Mouse (Mus musculus): ENCODE data around the gene Eif4g1. TPM values are rescaled to one million over a fixed set of nuclear protein-coding genes. Genes with fewer than 3 reads are reported as not detected.

Gene Eif4g1
- polyA plus RNA-seq, 1 experiment from 2014 or later, result 177 TPM

GRCm38 (mm10) chr16:20726384-20726783, 58.3 kb downstream of the Eif4g1 start:
- Histone ChIP-seq H3K9ac (no peak overlapping the region), H3K4me2 (replicated peaks) (no peak overlapping the region), H3K4me1 (0 out of 2 replicates have a peak, but pooled peaks cover 4% of the 10 kb centered on the region), H3K4me3 (replicated peaks) (no peak overlapping the region), H3K36me3 (peaks cover 14% of the 10 kb centered on the region), H3K27me3 (no peaks in the 10 kb centered on the region), H3K27ac (replicated peaks) (no peak overlapping the region), H3K9me3 (replicated peaks) (no peaks in the 10 kb centered on the region)
- ATAC-seq (ENCODE audit: insufficient number of reproducible peaks, low FRiP score, low TSS enrichment, low read depth), result no peak
- WGBS, result 54% methylated on average over 1 of the region's 1 CpGs

GRCm38 (mm10) chr16:20730293-20730711, 62.2 kb downstream of the Eif4g1 start:
- Histone ChIP-seq H3K27me3 (peaks cover 17% of the 10 kb centered on the region), H3K36me3 (no peaks in the 10 kb centered on the region), H3K4me2 (replicated peaks) (no peak overlapping the region), H3K4me1 (peaks cover 28% of the 10 kb centered on the region), H3K9ac (no peak overlapping the region), H3K9me3 (replicated peaks) (no peaks in the 10 kb centered on the region), H3K4me3 (replicated peaks) (no peak overlapping the region), H3K27ac (replicated peaks) (no peak overlapping the region)
- no peak for ATAC-seq (ENCODE audit: insufficient number of reproducible peaks, low FRiP score, low TSS enrichment, low read depth)
- WGBS, result 41% methylated on average over 5 of the region's 5 CpGs

- Histone ChIP-seq H3K4me2 (replicated peaks) (0 out of 2 replicates have a peak overlapping the region, but pooled peaks have one; percentile 97), H3K9ac (no peak overlapping the region), H3K27ac (replicated peaks) (no peak overlapping the region), H3K4me3 (replicated peaks) (no peak overlapping the region), H3K4me1 (peaks cover 28% of the 10 kb centered on the region), H3K27me3 (peaks cover 27% of the 10 kb centered on the region), H3K9me3 (replicated peaks) (no peaks in the 10 kb centered on the region), H3K36me3 (0 out of 2 replicates have a peak, but pooled peaks cover 1% of the 10 kb centered on the region)
- WGBS, result 67% methylated on average over 5 of the region's 5 CpGs
- no peak for ATAC-seq (ENCODE audit: insufficient number of reproducible peaks, low FRiP score, low TSS enrichment, low read depth)
These were observed 63.6 kb downstream of the Eif4g1 start for GRCm38 (mm10) chr16:20731688-20732087.

- peak overlapping the region; percentile 70 for H3K4me3 ChIP-seq (replicated peaks)
- H3K27me3 ChIP-seq, result peaks cover 27% of the 10 kb centered on the region
- ATAC-seq (ENCODE audit: insufficient number of reproducible peaks, low FRiP score, low TSS enrichment, low read depth), result peak; percentile 29
- no peaks in the 10 kb centered on the region for H3K9me3 ChIP-seq (replicated peaks)
- peak overlapping the region; percentile 87 for H3K27ac ChIP-seq (replicated peaks)
- H3K4me1 ChIP-seq, result peaks cover 28% of the 10 kb centered on the region
- under 1% methylated on average over 29 of the region's 30 CpGs for WGBS
- peak overlapping the region; percentile 97 for H3K4me2 ChIP-seq (replicated peaks)
- H3K36me3 ChIP-seq, result 0 out of 2 replicates have a peak, but pooled peaks cover 6% of the 10 kb centered on the region
- H3K9ac ChIP-seq, result peak overlapping the region; percentile 63
These were observed 64.3 kb downstream of the Eif4g1 start for GRCm38 (mm10) chr16:20732251-20732924.

GRCm38 (mm10) chr16:20732925-20733730, 65.0 kb downstream of the Eif4g1 start, which contains the start of gene Chrd:
Gene Chrd, plus strand, starts transcription at chr16:20733127.
- peak within 1 kb of the TSS; percentile 70 for H3K4me3 ChIP-seq (replicated peaks)
- peak within 1 kb of the TSS; percentile 87 for H3K27ac ChIP-seq (replicated peaks)
- H3K4me2 ChIP-seq (replicated peaks), result peak within 1 kb of the TSS; percentile 97
- H3K9ac ChIP-seq, result peak within 1 kb of the TSS; percentile 63
- ATAC-seq (ENCODE audit: insufficient number of reproducible peaks, low FRiP score, low TSS enrichment, low read depth), result peak; percentile 85
- 0 out of 2 replicates have a peak, but pooled peaks cover 6% of the 10 kb centered on the region for H3K36me3 ChIP-seq
- WGBS, result under 1% methylated on average over 67 of the region's 70 CpGs
- H3K4me1 ChIP-seq, result peaks cover 28% of the 10 kb centered on the region
- peaks cover 27% of the 10 kb centered on the region for H3K27me3 ChIP-seq
- no peaks in the 10 kb centered on the region for H3K9me3 ChIP-seq (replicated peaks)

GRCm38 (mm10) chr16:20733731-20734730, 65.9 kb downstream of the Eif4g1 start, which contains the start of gene Thpo:
Gene Thpo, minus strand, starts transcription at chr16:20734511.
- WGBS, result 7% methylated on average over 45 of the region's 45 CpGs
- Histone ChIP-seq H3K4me3 (replicated peaks) (peak within 1 kb of the TSS; percentile 70), H3K36me3 (0 out of 2 replicates have a peak, but pooled peaks cover 6% of the 10 kb centered on the region)

GRCm38 (mm10) chr16:20735651-20736050, 67.5 kb downstream of the Eif4g1 start:
- H3K36me3 ChIP-seq, result 0 out of 2 replicates have a peak, but pooled peaks cover 6% of the 10 kb centered on the region
- no peak for ATAC-seq (ENCODE audit: insufficient number of reproducible peaks, low FRiP score, low TSS enrichment, low read depth)
- H3K27ac ChIP-seq (replicated peaks), result no peak overlapping the region
- H3K4me2 ChIP-seq (replicated peaks), result no peak overlapping the region
- H3K9me3 ChIP-seq (replicated peaks), result no peaks in the 10 kb centered on the region
- H3K4me1 ChIP-seq, result peaks cover 28% of the 10 kb centered on the region
- peaks cover 27% of the 10 kb centered on the region for H3K27me3 ChIP-seq
- no peak overlapping the region for H3K9ac ChIP-seq
- WGBS, result 79% methylated on average over 5 of the region's 5 CpGs
- H3K4me3 ChIP-seq (replicated peaks), result no peak overlapping the region

More at GRCm38 (mm10) chr16:20733731-20734730, 65.9 kb downstream of the Eif4g1 start, which contains the start of gene Thpo:
- ATAC-seq (ENCODE audit: insufficient number of reproducible peaks, low FRiP score, low TSS enrichment, low read depth), result no peak
- Histone ChIP-seq H3K4me2 (replicated peaks) (peak within 1 kb of the TSS; percentile 97), H3K4me1 (peaks cover 28% of the 10 kb centered on the region), H3K9ac (peak within 1 kb of the TSS; percentile 63), H3K27me3 (peaks cover 27% of the 10 kb centered on the region), H3K27ac (replicated peaks) (peak within 1 kb of the TSS; percentile 87; the same call in 1 of the 2 replicates), H3K9me3 (replicated peaks) (no peaks in the 10 kb centered on the region)

GRCm38 (mm10) chr16:20736168-20736567, 68.1 kb downstream of the Eif4g1 start:
- no peak overlapping the region for H3K4me3 ChIP-seq (replicated peaks)
- no peak for ATAC-seq (ENCODE audit: insufficient number of reproducible peaks, low FRiP score, low TSS enrichment, low read depth)
- no peak overlapping the region for H3K4me2 ChIP-seq (replicated peaks)
- H3K9ac ChIP-seq, result no peak overlapping the region
- H3K4me1 ChIP-seq, result peaks cover 28% of the 10 kb centered on the region
- peaks cover 27% of the 10 kb centered on the region for H3K27me3 ChIP-seq
- 0 out of 2 replicates have a peak, but pooled peaks cover 6% of the 10 kb centered on the region for H3K36me3 ChIP-seq
- no peak overlapping the region for H3K27ac ChIP-seq (replicated peaks)
- 90% methylated on average over 7 of the region's 7 CpGs for WGBS
- H3K9me3 ChIP-seq (replicated peaks), result no peaks in the 10 kb centered on the region

GRCm38 (mm10) chr16:20736823-20737222, 68.7 kb downstream of the Eif4g1 start:
- Histone ChIP-seq H3K9me3 (replicated peaks) (no peaks in the 10 kb centered on the region), H3K9ac (no peak overlapping the region), H3K36me3 (0 out of 2 replicates have a peak, but pooled peaks cover 6% of the 10 kb centered on the region), H3K4me3 (replicated peaks) (no peak overlapping the region), H3K4me2 (replicated peaks) (no peak overlapping the region), H3K27me3 (peaks cover 27% of the 10 kb centered on the region), H3K4me1 (peaks cover 26% of the 10 kb centered on the region), H3K27ac (replicated peaks) (no peak overlapping the region)
- ATAC-seq (ENCODE audit: insufficient number of reproducible peaks, low FRiP score, low TSS enrichment, low read depth), result no peak
- 92% methylated on average over 5 of the region's 5 CpGs for WGBS

GRCm38 (mm10) chr16:20739845-20740244, 71.7 kb downstream of the Eif4g1 start:
- WGBS, result 91% methylated on average over 9 of the region's 9 CpGs
- Histone ChIP-seq H3K4me1 (no peaks in the 10 kb centered on the region), H3K4me2 (replicated peaks) (no peak overlapping the region), H3K4me3 (replicated peaks) (no peak overlapping the region), H3K9me3 (replicated peaks) (no peaks in the 10 kb centered on the region), H3K9ac (no peak overlapping the region), H3K36me3 (0 out of 2 replicates have a peak, but pooled peaks cover 6% of the 10 kb centered on the region), H3K27me3 (peaks cover 14% of the 10 kb centered on the region), H3K27ac (replicated peaks) (no peak overlapping the region)
- no peak for ATAC-seq (ENCODE audit: insufficient number of reproducible peaks, low FRiP score, low TSS enrichment, low read depth)

Measured in embryonic facial prominence, embryonic 15.5 days (tissue).